Mouse (Mus musculus) CH12.LX (cell line): ENCODE data around the gene Agbl5. TPM values are rescaled to one million over a fixed set of nuclear protein-coding genes. Genes with fewer than 3 reads are reported as not detected.

Experiments used
- DNase-seq: peaks from one replicate; pipeline ENCODE4 v3.0.0-alpha.2; 2013; ENCODE audit errors: extremely low read depth
- H3K27ac ChIP-seq: 2 replicates; pipeline ENCODE4 v1.5.1; 2012; ENCODE audit warnings: low read depth, mild to moderate bottlenecking, control low read depth, moderate library complexity; ENCODE audit not compliant: insufficient read depth
- H3K27me3 ChIP-seq: replicated peaks from 2 replicates; pipeline ENCODE3; 2012; ENCODE audit warnings: inconsistent platforms
- H3K36me3 ChIP-seq, 2 experiments: replicated peaks in 1 of 2; 2 replicates each; pipeline versions ENCODE3 to v1.6.1; 2012; ENCODE audit warnings: inconsistent platforms in 1 of 2, low read length in 1 of 2, mild to moderate bottlenecking in 1 of 2, mixed read lengths in 1 of 2, moderate library complexity in 1 of 2; ENCODE audit not compliant: control insufficient read depth in 1 of 2, insufficient read depth in 1 of 2
- H3K4me1 ChIP-seq, 2 experiments: 2 replicates each; pipeline ENCODE4 v1.6.1; 2012; ENCODE audit warnings: inconsistent platforms in 1 of 2, moderate library complexity in 1 of 2; ENCODE audit not compliant: insufficient read depth in 2 of 2, control insufficient read depth in 1 of 2
- H3K4me2 ChIP-seq: 2 replicates; pipeline ENCODE4 v1.6.1; 2012; ENCODE audit warnings: low read depth, mild to moderate bottlenecking, control low read depth; ENCODE audit not compliant: poor library complexity, insufficient read depth, severe bottlenecking
- H3K4me3 ChIP-seq, 3 experiments: fragments of 150-350 bp in 1 of 3; sonication (generic) in 1 of 3; replicated peaks in 1 of 3; 2 replicates each; pipeline versions ENCODE3 to v1.5.1; 2011 to 2012; ENCODE audit warnings: low read depth in 2 of 3, low read length in 2 of 3, mild to moderate bottlenecking in 2 of 3, moderate library complexity in 2 of 3, control low read depth in 1 of 3, improper control_type of control experiment in 1 of 3, inconsistent platforms in 1 of 3, mixed read lengths in 1 of 3; ENCODE audit not compliant: poor library complexity in 1 of 3
- H3K79me2 ChIP-seq: replicated peaks from 2 replicates; pipeline ENCODE4 v1.6.1; 2012; ENCODE audit warnings: mild to moderate bottlenecking, moderate library complexity; ENCODE audit not compliant: control insufficient read depth, poor library complexity, insufficient read depth, severe bottlenecking; ENCODE audit errors: extremely low read depth
- H3K9ac ChIP-seq: 2 replicates; pipeline ENCODE4 v1.6.1; 2012; ENCODE audit warnings: low read depth, mild to moderate bottlenecking, control low read depth, moderate library complexity; ENCODE audit not compliant: insufficient read depth
- H3K9me3 ChIP-seq: replicated peaks from 2 replicates; pipeline ENCODE3; 2012; ENCODE audit warnings: low read length, inconsistent platforms, mixed read lengths
- BHLHE40 ChIP-seq: IDR thresholded peaks from 2 replicates; pipeline ENCODE4 v1.6.1; 2011; ENCODE audit warnings: mild to moderate bottlenecking, low read depth, low read length, improper control_type of control experiment
- CHD1 ChIP-seq: IDR thresholded peaks from 2 replicates; pipeline ENCODE4 v1.6.1; 2012; ENCODE audit warnings: low read depth, low read length, improper control_type of control experiment, inconsistent platforms
- CTCF ChIP-seq, 2 experiments: IDR thresholded peaks in 1 of 2; conservative IDR thresholded peaks in 1 of 2; 2 replicates each; pipeline ENCODE4 v1.5.1; 2011 to 2012; ENCODE audit warnings: low read depth in 2 of 2, low read length in 2 of 2, improper control_type of control experiment in 1 of 2, inconsistent platforms in 1 of 2, mild to moderate bottlenecking in 1 of 2, moderate library complexity in 1 of 2
- EP300 ChIP-seq: IDR thresholded peaks from 2 replicates; pipeline ENCODE4 v1.6.1; 2011; ENCODE audit warnings: low read length, improper control_type of control experiment
- ETS1 ChIP-seq: conservative IDR thresholded peaks from 2 replicates; pipeline ENCODE4 v1.6.1; 2012; ENCODE audit warnings: low read depth, mild to moderate bottlenecking, inconsistent platforms, low read length, improper control_type of control experiment, moderate library complexity
- HCFC1 ChIP-seq: IDR thresholded peaks from 2 replicates; pipeline ENCODE4 v1.6.1; 2012; ENCODE audit warnings: low read depth, mild to moderate bottlenecking, inconsistent platforms, low read length, improper control_type of control experiment
- JUN ChIP-seq: IDR thresholded peaks from 2 replicates; pipeline ENCODE4 v1.6.1; 2011; ENCODE audit warnings: low read depth, mild to moderate bottlenecking, low read length, improper control_type of control experiment, moderate library complexity; ENCODE audit not compliant: insufficient read depth
- MAX ChIP-seq: IDR thresholded peaks from 2 replicates; pipeline ENCODE4 v1.6.1; 2011; ENCODE audit warnings: low read length, improper control_type of control experiment
- MEF2A ChIP-seq: IDR thresholded peaks from 2 replicates; pipeline ENCODE4 v1.6.1; 2014; ENCODE audit warnings: low read depth, mild to moderate bottlenecking, inconsistent platforms, low read length, improper control_type of control experiment, borderline replicate concordance
- MYC ChIP-seq: IDR thresholded peaks from 2 replicates; pipeline ENCODE4 v1.6.1; 2011; ENCODE audit warnings: low read depth, mild to moderate bottlenecking, improper control_type of control experiment, low read length
- NELFE ChIP-seq: IDR thresholded peaks from 2 replicates; pipeline ENCODE4 v1.6.1; 2011; ENCODE audit warnings: low read depth, low read length, improper control_type of control experiment
- PAX5 ChIP-seq: IDR thresholded peaks from 2 replicates; pipeline ENCODE4 v1.6.1; 2012; ENCODE audit warnings: low read length, inconsistent platforms, mixed read lengths
- POLR2A ChIP-seq: IDR thresholded peaks from 2 replicates; pipeline ENCODE4 v1.6.1; 2011; ENCODE audit warnings: low read depth, mild to moderate bottlenecking, improper control_type of control experiment, low read length
- RAD21 ChIP-seq: IDR thresholded peaks from 2 replicates; pipeline ENCODE4 v1.6.1; 2011; ENCODE audit warnings: low read depth, mild to moderate bottlenecking, low read length, improper control_type of control experiment, moderate library complexity
- RCOR1 ChIP-seq: conservative IDR thresholded peaks from 2 replicates; pipeline ENCODE4 v1.6.1; 2012; ENCODE audit warnings: low read depth, mild to moderate bottlenecking, inconsistent platforms, low read length, improper control_type of control experiment
- SMC3 ChIP-seq: IDR thresholded peaks from 2 replicates; pipeline ENCODE4 v1.6.1; 2011; ENCODE audit warnings: low read depth, low read length, improper control_type of control experiment
- USF1 ChIP-seq: IDR thresholded peaks from 2 replicates; pipeline ENCODE4 v1.6.1; 2014; ENCODE audit warnings: low read depth, mild to moderate bottlenecking, inconsistent platforms, low read length, improper control_type of control experiment
- ZC3H11A ChIP-seq: IDR thresholded peaks from 2 replicates; pipeline ENCODE4 v1.6.1; 2012; ENCODE audit warnings: low read depth, mild to moderate bottlenecking, inconsistent platforms, low read length, improper control_type of control experiment
- ZKSCAN1 ChIP-seq: IDR thresholded peaks from 2 replicates; pipeline ENCODE4 v1.6.1; 2012; ENCODE audit warnings: low read depth, inconsistent platforms, low read length, improper control_type of control experiment, borderline replicate concordance
- ZMIZ1 ChIP-seq: IDR thresholded peaks from 2 replicates; pipeline ENCODE4 v1.6.1; 2012; ENCODE audit warnings: low read depth, mild to moderate bottlenecking, inconsistent platforms, low read length, improper control_type of control experiment
- dilution Hi-C: fragments of 300-500 bp; cut with MboI; formaldehyde crosslinking; loops from 2 replicates; pipeline ENCODE4 v1.14.3; 2020; ENCODE audit warnings: low sequenced_read_pairs; ENCODE audit not compliant: extremely low pct_unique_long_range_greater_than_20kb, extremely low pct_ligation_motif_present
- in situ Hi-C: fragments of 300-500 bp; cut with MboI; formaldehyde crosslinking; loops from 3 replicates; pipeline ENCODE4 v1.14.3; 2019; ENCODE audit warnings: low sequenced_read_pairs, low pct_ligation_motif_present, low pct_unique_long_range_greater_than_20kb, mixed read lengths
- polyA plus RNA-seq: library from polyadenylated mRNA; unstranded; fragments of >175 nt; gene quantifications from 2 replicates; pipeline ENCODE4 v1.2.1, GENCODE M21; 2012; ENCODE audit warnings: low read depth; ENCODE audit not compliant: insufficient read length
- total RNA-seq, 2 experiments: library from RNA; depleted of rRNA; stranded (reverse); fragments of 300-350 nt in 1 of 2; fragments of >200 nt in 1 of 2; gene quantifications; 2 replicates each; pipeline ENCODE4 v1.2.3; 2012 to 2014

The Agbl5 gene
- total and polyA plus RNA-seq, 3 experiments: 4.1 to 11.6 (median 9.3) TPM

DNA sequence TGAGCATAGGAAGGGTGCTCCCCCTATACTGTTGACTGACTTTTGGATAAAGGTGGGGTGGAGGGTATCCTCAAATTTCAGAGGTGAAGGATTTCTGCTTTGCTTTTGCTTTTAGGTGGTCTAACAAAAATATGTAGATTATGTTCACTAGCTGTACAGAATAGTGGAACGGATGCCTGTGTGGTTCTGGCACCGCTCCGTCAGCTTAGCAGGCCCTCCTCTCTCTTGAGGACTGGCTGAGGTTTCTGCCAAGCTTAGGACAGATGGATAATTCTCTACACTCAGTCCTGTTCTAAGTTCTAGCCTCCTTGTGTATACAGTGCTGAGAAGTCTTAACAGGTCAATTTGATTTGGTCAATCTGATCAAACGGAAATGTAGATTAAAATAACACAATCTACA, 62.0 kb downstream of the Agbl5 start:
- H3K4me2 ChIP-seq: peak overlapping the region; percentile 52
- H3K36me3 ChIP-seq: peaks cover 31 to 39% of the 10 kb centered on the region in 2 experiments
- in situ Hi-C loops: no loop called here
- peaks cover 10% of the 10 kb centered on the region for H3K27me3 ChIP-seq
- H3K79me2 ChIP-seq: no peaks in the 10 kb centered on the region
- H3K4me3 ChIP-seq: peak overlapping the region; percentile 64 to 75 (median 71)
- no peak for TF ChIP-seq ZMIZ1
- dilution Hi-C loops: no loop called here
- no peak overlapping the region for H3K27ac ChIP-seq
- H3K4me1 ChIP-seq: peaks cover 2 to 24% of the 10 kb centered on the region in 2 experiments; a peak in 3 of 4 replicates
- DNase-seq: no peak
- H3K9me3 ChIP-seq: no peaks in the 10 kb centered on the region
- peak overlapping the region; percentile 15; the same call in 1 of the 2 replicates for H3K9ac ChIP-seq

DNA sequence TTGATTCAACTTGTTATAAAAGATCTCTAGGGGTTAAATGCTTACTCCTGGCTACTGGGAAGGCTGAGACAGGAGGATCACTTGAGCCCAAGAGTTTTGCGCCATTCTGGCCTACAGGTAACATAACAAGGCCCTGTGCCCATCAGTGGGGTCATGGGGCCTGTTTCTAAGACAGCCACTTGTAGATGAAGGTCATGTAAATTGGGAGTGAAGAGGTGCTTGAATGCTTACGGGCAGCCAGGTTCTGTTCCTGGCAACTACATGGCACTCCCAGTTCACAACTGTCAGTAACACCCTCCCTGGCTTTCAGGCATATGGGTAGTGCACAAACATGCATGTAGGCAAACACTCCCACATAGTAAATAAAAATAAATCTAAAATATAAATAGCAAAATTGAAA, 62.4 kb downstream of the Agbl5 start:
- dilution Hi-C loops: no loop called here
- peaks cover 35 to 44% of the 10 kb centered on the region in 2 experiments for H3K36me3 ChIP-seq
- H3K9ac ChIP-seq: no peak overlapping the region; the same call in 1 of the 2 replicates
- peak overlapping the region in 2 of 3 experiments; percentile 71 to 75 for H3K4me3 ChIP-seq
- H3K79me2 ChIP-seq: no peaks in the 10 kb centered on the region
- no peaks in the 10 kb centered on the region for H3K9me3 ChIP-seq
- in situ Hi-C loops: no loop called here
- no peak overlapping the region for H3K27ac ChIP-seq
- peak overlapping the region; percentile 22; the same call in 1 of the 2 replicates for H3K4me2 ChIP-seq
- H3K27me3 ChIP-seq: peaks cover 10% of the 10 kb centered on the region
- no peak for DNase-seq
- H3K4me1 ChIP-seq: peaks cover 2 to 24% of the 10 kb centered on the region in 2 experiments; a peak in 3 of 4 replicates
- TF ChIP-seq CHD1: no peak
- no peak for TF ChIP-seq SMC3
- TF ChIP-seq MAX: no peak
- no peak for TF ChIP-seq NELFE
- no peak for TF ChIP-seq BHLHE40
- no peak for TF ChIP-seq JUN
- TF ChIP-seq ZKSCAN1: no peak
- no peak for TF ChIP-seq RAD21
- no peak for TF ChIP-seq HCFC1

DNA sequence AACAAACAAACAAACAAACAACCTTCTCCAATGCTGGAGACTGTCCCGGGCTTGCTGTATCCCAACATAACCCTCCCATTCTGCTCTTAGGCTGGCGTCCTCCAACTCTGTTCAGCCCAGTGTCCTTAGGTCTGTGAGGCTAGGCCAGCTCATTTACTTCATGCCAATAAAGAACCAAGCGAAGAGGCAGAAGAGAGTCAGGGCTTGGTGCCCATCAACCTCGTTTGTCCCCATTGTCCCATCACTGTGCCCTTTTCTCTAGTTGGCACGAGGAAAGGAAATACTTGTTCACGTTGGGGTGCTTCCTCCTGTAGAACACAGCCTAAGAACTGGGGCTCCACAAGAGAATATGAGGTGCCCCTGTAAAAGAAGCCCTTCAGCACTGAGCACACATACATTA, 63.2 kb downstream of the Agbl5 start:
- Histone ChIP-seq H3K27ac (no peak overlapping the region), H3K4me2 (no peak overlapping the region), H3K79me2 (no peaks in the 10 kb centered on the region), H3K4me1 (peaks cover 2 to 24% of the 10 kb centered on the region in 2 experiments; a peak in 3 of 4 replicates), H3K9ac (no peak overlapping the region), H3K4me3 (no peak overlapping the region), H3K9me3 (no peaks in the 10 kb centered on the region), H3K36me3 (peaks cover 38 to 47% of the 10 kb centered on the region in 2 experiments), H3K27me3 (peaks cover 10% of the 10 kb centered on the region)
- dilution Hi-C loops (no loop called here), in situ Hi-C loops (no loop called here)
- no peak for DNase-seq
- TF ChIP-seq MYC (no peak), PAX5 (no peak), RCOR1 (no peak), EP300 (no peak), POLR2A (no peak), CTCF (conservative IDR thresholded peaks at IDR 0.05 in 1 of 2, IDR thresholded peaks at IDR 0.05 in 1 of 2; ENCODE audit: low read depth in 2 of 2, low read length in 2 of 2) (no peak), MEF2A (no peak), NELFE (no peak), USF1 (no peak), ETS1 (no peak), ZC3H11A (no peak)
